Mouse (Mus musculus): Measurements from ENCODE around the gene Tubg2. TPM values are rescaled to one million over a fixed set of nuclear protein-coding genes. Genes with fewer than 3 reads are reported as not detected.

Gene Tubg2
- polyA plus RNA-seq, 1 experiment from 2014 or later, result 43.0 TPM

GRCm38 (mm10) chr11:101180261-101180660, 24.6 kb downstream of the Tubg2 start:
- ATAC-seq, result no peak
- Histone ChIP-seq H3K27me3 (replicated peaks; ENCODE audit: control insufficient read depth, insufficient read depth, low read length) (peaks cover 29% of the 10 kb centered on the region), H3K4me2 (ENCODE audit: low read length) (no peak overlapping the region), H3K4me1 (replicated peaks; ENCODE audit: control insufficient read depth, insufficient read depth, low read length) (peaks cover 15% of the 10 kb centered on the region), H3K27ac (ENCODE audit: low read length) (no peak overlapping the region), H3K4me3 (replicated peaks; ENCODE audit: low read length) (no peak overlapping the region), H3K9me3 (ENCODE audit: control insufficient read depth, low read length) (no peaks in the 10 kb centered on the region), H3K36me3 (ENCODE audit: control insufficient read depth, insufficient read depth) (no peaks in the 10 kb centered on the region), H3K9ac (replicated peaks; ENCODE audit: low read depth, low read length) (no peak overlapping the region)
- WGBS, result 60% methylated on average over 17 of the region's 17 CpGs

- H3K36me3 ChIP-seq (ENCODE audit: control insufficient read depth, insufficient read depth), result no peaks in the 10 kb centered on the region
- H3K27ac ChIP-seq (ENCODE audit: low read length), result no peak overlapping the region
- H3K4me3 ChIP-seq (replicated peaks; ENCODE audit: low read length), result no peak overlapping the region
- no peak overlapping the region for H3K9ac ChIP-seq (replicated peaks; ENCODE audit: low read depth, low read length)
- H3K9me3 ChIP-seq (ENCODE audit: control insufficient read depth, low read length), result no peaks in the 10 kb centered on the region
- peaks cover 11% of the 10 kb centered on the region for H3K4me1 ChIP-seq (replicated peaks; ENCODE audit: control insufficient read depth, insufficient read depth, low read length)
- H3K4me2 ChIP-seq (ENCODE audit: low read length), result no peak overlapping the region
- WGBS, result 41% methylated on average over 10 of the region's 10 CpGs
- peaks cover 24% of the 10 kb centered on the region for H3K27me3 ChIP-seq (replicated peaks; ENCODE audit: control insufficient read depth, insufficient read depth, low read length)
- no peak for ATAC-seq
These were observed 25.4 kb downstream of the Tubg2 start for GRCm38 (mm10) chr11:101180846-101181740.

- H3K9me3 ChIP-seq (ENCODE audit: control insufficient read depth, low read length), result no peaks in the 10 kb centered on the region
- H3K36me3 ChIP-seq (ENCODE audit: control insufficient read depth, insufficient read depth), result no peaks in the 10 kb centered on the region
- no peak overlapping the region for H3K27ac ChIP-seq (ENCODE audit: low read length)
- peaks cover 17% of the 10 kb centered on the region for H3K27me3 ChIP-seq (replicated peaks; ENCODE audit: control insufficient read depth, insufficient read depth, low read length)
- no peak for ATAC-seq
- H3K9ac ChIP-seq (replicated peaks; ENCODE audit: low read depth, low read length), result no peak overlapping the region
- H3K4me3 ChIP-seq (replicated peaks; ENCODE audit: low read length), result no peak overlapping the region
- 92% methylated on average over 11 of the region's 11 CpGs for WGBS
- peaks cover 2% of the 10 kb centered on the region for H3K4me1 ChIP-seq (replicated peaks; ENCODE audit: control insufficient read depth, insufficient read depth, low read length)
- no peak overlapping the region for H3K4me2 ChIP-seq (ENCODE audit: low read length)
These were observed 26.3 kb downstream of the Tubg2 start for GRCm38 (mm10) chr11:101181961-101182360.

GRCm38 (mm10) chr11:101182771-101183517, 27.2 kb downstream of the Tubg2 start:
- no peak overlapping the region for H3K27ac ChIP-seq (ENCODE audit: low read length)
- no peaks in the 10 kb centered on the region for H3K4me1 ChIP-seq (replicated peaks; ENCODE audit: control insufficient read depth, insufficient read depth, low read length)
- H3K9ac ChIP-seq (replicated peaks; ENCODE audit: low read depth, low read length), result no peak overlapping the region
- H3K9me3 ChIP-seq (ENCODE audit: control insufficient read depth, low read length), result no peaks in the 10 kb centered on the region
- no peaks in the 10 kb centered on the region for H3K36me3 ChIP-seq (ENCODE audit: control insufficient read depth, insufficient read depth)
- 80% methylated on average over 14 of the region's 14 CpGs for WGBS
- no peak overlapping the region for H3K4me2 ChIP-seq (ENCODE audit: low read length)
- H3K4me3 ChIP-seq (replicated peaks; ENCODE audit: low read length), result no peak overlapping the region
- H3K27me3 ChIP-seq (replicated peaks; ENCODE audit: control insufficient read depth, insufficient read depth, low read length), result peaks cover 7% of the 10 kb centered on the region
- ATAC-seq, result no peak

GRCm38 (mm10) chr11:101184984-101185383, 29.3 kb downstream of the Tubg2 start:
- Histone ChIP-seq H3K27me3 (replicated peaks; ENCODE audit: control insufficient read depth, insufficient read depth, low read length) (no peaks in the 10 kb centered on the region), H3K4me3 (replicated peaks; ENCODE audit: low read length) (no peak overlapping the region), H3K4me1 (replicated peaks; ENCODE audit: control insufficient read depth, insufficient read depth, low read length) (peaks cover 8% of the 10 kb centered on the region), H3K36me3 (ENCODE audit: control insufficient read depth, insufficient read depth) (no peaks in the 10 kb centered on the region), H3K4me2 (ENCODE audit: low read length) (no peak overlapping the region), H3K9ac (replicated peaks; ENCODE audit: low read depth, low read length) (no peak overlapping the region), H3K9me3 (ENCODE audit: control insufficient read depth, low read length) (no peaks in the 10 kb centered on the region), H3K27ac (ENCODE audit: low read length) (no peak overlapping the region)
- no peak for ATAC-seq
- 91% methylated on average over 12 of the region's 12 CpGs for WGBS

GRCm38 (mm10) chr11:101185441-101185840, 29.7 kb downstream of the Tubg2 start:
- Histone ChIP-seq H3K4me3 (replicated peaks; ENCODE audit: low read length) (no peak overlapping the region), H3K27ac (ENCODE audit: low read length) (no peak overlapping the region), H3K36me3 (ENCODE audit: control insufficient read depth, insufficient read depth) (no peaks in the 10 kb centered on the region), H3K9me3 (ENCODE audit: control insufficient read depth, low read length) (no peaks in the 10 kb centered on the region), H3K4me2 (ENCODE audit: low read length) (no peak overlapping the region), H3K4me1 (replicated peaks; ENCODE audit: control insufficient read depth, insufficient read depth, low read length) (peaks cover 13% of the 10 kb centered on the region), H3K27me3 (replicated peaks; ENCODE audit: control insufficient read depth, insufficient read depth, low read length) (no peaks in the 10 kb centered on the region), H3K9ac (replicated peaks; ENCODE audit: low read depth, low read length) (no peak overlapping the region)
- no peak for ATAC-seq
- WGBS, result 92% methylated on average over 4 of the region's 4 CpGs

- peaks cover 16% of the 10 kb centered on the region for H3K4me1 ChIP-seq (replicated peaks; ENCODE audit: control insufficient read depth, insufficient read depth, low read length)
- no peak for ATAC-seq
- H3K4me3 ChIP-seq (replicated peaks; ENCODE audit: low read length), result no peak overlapping the region
- no peaks in the 10 kb centered on the region for H3K36me3 ChIP-seq (ENCODE audit: control insufficient read depth, insufficient read depth)
- whole genome bisulfite sequencing, result 83% methylated on average over 27 of the region's 27 CpGs
- no peak overlapping the region for H3K9ac ChIP-seq (replicated peaks; ENCODE audit: low read depth, low read length)
- no peaks in the 10 kb centered on the region for H3K9me3 ChIP-seq (ENCODE audit: control insufficient read depth, low read length)
- H3K27me3 ChIP-seq (replicated peaks; ENCODE audit: control insufficient read depth, insufficient read depth, low read length), result no peaks in the 10 kb centered on the region
- no peak overlapping the region for H3K27ac ChIP-seq (ENCODE audit: low read length)
- H3K4me2 ChIP-seq (ENCODE audit: low read length), result no peak overlapping the region
These were observed 31.0 kb downstream of the Tubg2 start for GRCm38 (mm10) chr11:101186526-101187247.

- WGBS, result 91% methylated on average over 5 of the region's 5 CpGs
- H3K4me3 ChIP-seq (replicated peaks; ENCODE audit: low read length), result no peak overlapping the region
These were observed 31.8 kb downstream of the Tubg2 start for GRCm38 (mm10) chr11:101187541-101187940.

More at GRCm38 (mm10) chr11:101187541-101187940, 31.8 kb downstream of the Tubg2 start:
- Histone ChIP-seq H3K9ac (replicated peaks; ENCODE audit: low read depth, low read length) (no peak overlapping the region), H3K27ac (ENCODE audit: low read length) (no peak overlapping the region), H3K27me3 (replicated peaks; ENCODE audit: control insufficient read depth, insufficient read depth, low read length) (no peaks in the 10 kb centered on the region), H3K4me2 (ENCODE audit: low read length) (no peak overlapping the region), H3K9me3 (ENCODE audit: control insufficient read depth, low read length) (no peaks in the 10 kb centered on the region), H3K4me1 (replicated peaks; ENCODE audit: control insufficient read depth, insufficient read depth, low read length) (peaks cover 16% of the 10 kb centered on the region), H3K36me3 (ENCODE audit: control insufficient read depth, insufficient read depth) (no peaks in the 10 kb centered on the region)
- ATAC-seq, result no peak

Measured in forebrain, embryonic 16.5 days (tissue).